Mouse (Mus musculus): ENCODE data around the gene Atrip. TPM values are rescaled to one million over a fixed set of nuclear protein-coding genes. Genes with fewer than 3 reads are reported as not detected.

The Atrip gene
- polyA plus RNA-seq, 2 experiments from 2014 or later, result 15.3 to 16.3 TPM

GRCm38 (mm10) chr9:109031001-109031400 lies 42.9 kb downstream of the Atrip start:
- no peak for ATAC-seq

- ATAC-seq, result no peak
Measured at GRCm38 (mm10) chr9:109030312-109030711, 43.6 kb downstream of the Atrip start.

GRCm38 (mm10) chr9:109028919-109029318 lies 45.0 kb downstream of the Atrip start:
- ATAC-seq, result no peak

GRCm38 (mm10) chr9:109028421-109028820 lies 45.5 kb downstream of the Atrip start:
- ATAC-seq, result no peak

GRCm38 (mm10) chr9:109027521-109027920 lies 46.4 kb downstream of the Atrip start:
- ATAC-seq, result no peak

- no peak for ATAC-seq
Measured at GRCm38 (mm10) chr9:109022866-109023685, 50.8 kb downstream of the Atrip start.

GRCm38 (mm10) chr9:109021428-109021827 lies 52.5 kb downstream of the Atrip start:
- no peak for ATAC-seq

- no peak for ATAC-seq
Measured at GRCm38 (mm10) chr9:109016973-109017604, 56.8 kb downstream of the Atrip start.

- ATAC-seq, result no peak
Measured at GRCm38 (mm10) chr9:109015397-109015796, 58.5 kb downstream of the Atrip start.

GRCm38 (mm10) chr9:109010316-109010690 lies 63.6 kb downstream of the Atrip start:
- no peak for ATAC-seq

- ATAC-seq, result no peak
Measured at GRCm38 (mm10) chr9:109009636-109010315, 64.1 kb downstream of the Atrip start.

- ATAC-seq, result no peak
Measured at GRCm38 (mm10) chr9:109008994-109009635, 64.8 kb downstream of the Atrip start.

- ATAC-seq, result no peak
Measured at GRCm38 (mm10) chr9:109008081-109008480, 65.8 kb downstream of the Atrip start.

Other genes starting within 250 kb of the Atrip start
- not detected for gene Celsr3, start 247.8 kb downstream of the Atrip start, polyA plus RNA-seq (2017; shearing (Covaris generic))
- gene Slc26a6, start 220.8 kb downstream of the Atrip start, polyA plus RNA-seq (2017; shearing (Covaris generic)), result 1 to 10 TPM; 6.0 to 9.3 TPM
- gene Tmem89, start 159.5 kb downstream of the Atrip start, polyA plus RNA-seq (2017; shearing (Covaris generic)), result not detected
- gene Uqcrc1, start 137.5 kb downstream of the Atrip start, polyA plus RNA-seq (2017; shearing (Covaris generic)), result 100 to 1,000 TPM; 164 to 177 TPM
- gene Col7a1, start 120.5 kb downstream of the Atrip start, polyA plus RNA-seq (2017; shearing (Covaris generic)), result not detected
- not detected for gene Ucn2, start 88.1 kb downstream of the Atrip start, polyA plus RNA-seq (2017; shearing (Covaris generic))
- 1 to 10 TPM; 2.2 to 2.5 TPM for gene Pfkfb4, start 82.3 kb downstream of the Atrip start, polyA plus RNA-seq (2017; shearing (Covaris generic))
- gene Shisa5, start 35.6 kb downstream of the Atrip start, polyA plus RNA-seq (2017; shearing (Covaris generic)), result 1,000 to 10,000 TPM; 2,345 to 2,363 TPM
- 10 to 100 TPM; 36.6 to 42.8 TPM for gene Trex1, start 14.4 kb downstream of the Atrip start, polyA plus RNA-seq (2017; shearing (Covaris generic))
- gene Ccdc51, start 8.4 kb upstream of the Atrip start, polyA plus RNA-seq (2017; shearing (Covaris generic)), result 10 to 100 TPM; 10.9 to 12.4 TPM
- gene Tma7, start 8.5 kb upstream of the Atrip start, polyA plus RNA-seq (2017; shearing (Covaris generic)), result 100 to 1,000 TPM; 726 to 879 TPM
- gene Plxnb1, start 21.3 kb upstream of the Atrip start, polyA plus RNA-seq (2017; shearing (Covaris generic)), result under 1 TPM; 0.16 to 0.80 TPM
- not detected for gene Fbxw21, start 87.9 kb upstream of the Atrip start, polyA plus RNA-seq (2017; shearing (Covaris generic))
- gene Fbxw13, start 121.9 kb upstream of the Atrip start, polyA plus RNA-seq (2017; shearing (Covaris generic)), result not detected
- gene Fbxw20, start 160.6 kb upstream of the Atrip start, polyA plus RNA-seq (2017; shearing (Covaris generic)), result not detected
- not detected for gene Fbxw14, start 213.6 kb upstream of the Atrip start, polyA plus RNA-seq (2017; shearing (Covaris generic))